ENCODE assay signal across 18 mouse cellular contexts in genomic region chr4:119876535-119877160, GRCm38 (mm10).
DNase-seq lines count a peak whose midpoint lies in the region; ATAC-seq lines count a peak whose summit lies in the region.
"Had no signal": no experiment of that assay in that cellular context is flagged by ENCODE, and none has a peak within 500 bp of the region (broad histone marks: within the 10 kb centered on the region; RNA-seq: fewer than 3 reads in every experiment).

No protein-coding gene starts in this region.

- peaks cover 17% of the 10 kb centered on the region for H3K4me1 ChIP-seq in forebrain, embryonic 15.5 days
- peaks cover 12% of the 10 kb centered on the region for H3K4me1 ChIP-seq in forebrain, embryonic 12.5 days
- H3K4me1 ChIP-seq: embryonic facial prominence, embryonic 15.5 days; hindbrain, embryonic 12.5 days; intestine, embryonic 15.5 days; kidney, embryonic 15.5 days had no signal

- no peak overlapping the region for H3K4me3 ChIP-seq in forebrain, embryonic 15.5 days
- H3K4me3 ChIP-seq in forebrain, embryonic 12.5 days (replicated peaks): no peak overlapping the region
- H3K4me3 ChIP-seq: embryonic facial prominence, embryonic 15.5 days; hindbrain, embryonic 12.5 days; intestine, embryonic 15.5 days; kidney, embryonic 15.5 days; neural tube, embryonic 13.5 days had no signal

- intact Hi-C loops in left cerebral cortex, postnatal 4 days (cut with DNase I): no loop called here
- intact Hi-C loops in left cerebral cortex, postnatal 10 days (cut with DNase I): no loop called here
- intact Hi-C loops in gastrocnemius, postnatal 36 days (cut with DNase I): no loop called here

- peak; percentile 55 for DNase-seq in left cerebral cortex, postnatal 4 days
- no peak for DNase-seq in left cerebral cortex, postnatal 10 days (ENCODE audit: extremely low spot score in 1 of 2, low spot score in 2 of 2)
- peak; percentile 66 to 78 for DNase-seq in cerebellum, adult 18-20 months
- peak; percentile 82 to 83 for DNase-seq in cerebellum, postnatal 14 days
- DNase-seq in gastrocnemius, postnatal 36 days: no peak
- DNase-seq in neural tube, embryonic 10.5 days (ENCODE audit: extremely low spot score, low spot score): no peak
- DNase-seq: adrenal gland, postnatal 10 days; B cell, adult 2 months; embryo, embryonic 11 days; lung, postnatal 36 days had no signal

- no peaks in the 10 kb centered on the region for H3K36me3 ChIP-seq in forebrain, embryonic 15.5 days
- no peaks in the 10 kb centered on the region for H3K36me3 ChIP-seq in forebrain, embryonic 12.5 days (replicated peaks)
- H3K36me3 ChIP-seq: embryonic facial prominence, embryonic 15.5 days; hindbrain, embryonic 12.5 days; intestine, embryonic 15.5 days; kidney, embryonic 15.5 days had no signal

- peak overlapping the region; percentile 69 for H3K27ac ChIP-seq in forebrain, embryonic 15.5 days (replicated peaks)
- no peak overlapping the region for H3K27ac ChIP-seq in forebrain, embryonic 12.5 days
- H3K27ac ChIP-seq: embryonic facial prominence, embryonic 15.5 days; hindbrain, embryonic 12.5 days; intestine, embryonic 15.5 days; kidney, embryonic 15.5 days; neural tube, embryonic 13.5 days; stomach, postnatal 0 days had no signal

- H3K27me3 ChIP-seq in forebrain, embryonic 15.5 days: no peaks in the 10 kb centered on the region
- no peaks in the 10 kb centered on the region for H3K27me3 ChIP-seq in forebrain, embryonic 12.5 days
- H3K27me3 ChIP-seq: embryonic facial prominence, embryonic 15.5 days; hindbrain, embryonic 12.5 days; intestine, embryonic 15.5 days; kidney, embryonic 15.5 days; neural tube, embryonic 13.5 days had no signal

- no peaks in the 10 kb centered on the region for H3K9me3 ChIP-seq in forebrain, embryonic 15.5 days
- no peaks in the 10 kb centered on the region for H3K9me3 ChIP-seq in forebrain, embryonic 12.5 days
- H3K9me3 ChIP-seq: embryonic facial prominence, embryonic 15.5 days; hindbrain, embryonic 12.5 days; intestine, embryonic 15.5 days; kidney, embryonic 15.5 days; neural tube, embryonic 13.5 days had no signal

- no peak overlapping the region for H3K9ac ChIP-seq in forebrain, embryonic 15.5 days (replicated peaks)
- H3K9ac ChIP-seq in forebrain, embryonic 12.5 days: no peak overlapping the region
- H3K9ac ChIP-seq: embryonic facial prominence, embryonic 15.5 days; hindbrain, embryonic 12.5 days; intestine, embryonic 15.5 days; kidney, embryonic 15.5 days; neural tube, embryonic 13.5 days had no signal

- ATAC-seq in forebrain, embryonic 15.5 days (replicated peaks): peak; percentile 70
- ATAC-seq in forebrain, embryonic 12.5 days (ENCODE audit: low FRiP score): no peak
- ATAC-seq: intestine, embryonic 15.5 days had no signal

- no peak overlapping the region for H3K4me2 ChIP-seq in forebrain, embryonic 15.5 days (replicated peaks)
- no peak overlapping the region for H3K4me2 ChIP-seq in forebrain, embryonic 12.5 days
- H3K4me2 ChIP-seq: embryonic facial prominence, embryonic 15.5 days; hindbrain, embryonic 12.5 days; intestine, embryonic 15.5 days; kidney, embryonic 15.5 days; neural tube, embryonic 13.5 days had no signal

- WGBS in forebrain, embryonic 15.5 days: 35% methylated on average over 8 of the region's 8 CpGs
- 63% methylated on average over 8 of the region's 8 CpGs for WGBS in forebrain, embryonic 12.5 days

Comparison
In these comparisons a context has a peak if more than half of its experiments do, and no peak if none do; other contexts are left out.
1. DNase-seq: peak in left cerebral cortex, postnatal 4 days (single experiment), cerebellum, adult 18-20 months (2 of 2) and cerebellum, postnatal 14 days (2 of 2); none in left cerebral cortex, postnatal 10 days (0 of 2), gastrocnemius, postnatal 36 days (0 of 2) and neural tube, embryonic 10.5 days (single experiment).